Mouse (Mus musculus) left cerebral cortex, postnatal 14 days (tissue): ENCODE results near the gene Hoxc13. TPM values are rescaled to one million over a fixed set of nuclear protein-coding genes. Genes with fewer than 3 reads are reported as not detected.

ENCODE experiments used
- DNase-seq, 2 experiments: peaks; one replicate each; pipeline ENCODE4 v3.0.0; 2021 to 2022; ENCODE audit warnings: low spot score in 2 of 2, mixed read lengths in 1 of 2
- intact Hi-C: fragments of 180-260 bp; cut with DNase I; formaldehyde crosslinking; loops from one replicate; pipeline ENCODE4 v1.15.1; 2025
- long read RNA-seq, 2 experiments: library from polyadenylated mRNA; stranded (forward); transcript quantifications; one replicate each; pipeline ENCODE4 v2.0.0; 2021
- total RNA-seq, 2 experiments: library from RNA; stranded (reverse); gene quantifications; 2 replicates each; pipeline ENCODE4 v1.2.3; 2021

Hoxc13 gene
- total RNA-seq = not detected
- long read RNA-seq, experiment 1 = 0 reads
- long read RNA-seq, experiment 2 = 0 reads

GRCm38 (mm10) chr15:102921053-102922011 is at the start of gene Hoxc13:
Hoxc13 (plus strand) TSS chr15:102921103.
- intact Hi-C loops = no loop called here

DNA sequence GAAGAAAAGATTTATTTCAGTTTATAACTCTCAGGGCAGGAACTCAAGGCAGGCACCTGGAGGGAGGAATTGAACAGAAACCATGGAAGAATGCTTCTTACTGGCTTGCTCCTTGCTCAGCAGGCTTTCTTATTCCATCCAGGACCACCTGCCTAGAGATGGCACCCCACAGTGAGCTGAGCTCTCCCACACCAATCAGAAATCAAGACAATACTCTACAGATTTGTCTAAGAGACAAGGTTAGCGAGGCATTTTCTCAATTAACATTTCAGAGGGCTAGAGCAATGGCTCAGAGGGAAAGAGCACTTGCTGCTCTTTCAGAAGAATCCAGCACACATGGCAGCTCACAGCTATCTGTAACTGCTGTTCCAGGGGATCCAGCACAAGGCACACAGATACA is 35.1 kb upstream of the Hoxc13 start:
- intact Hi-C loops = no loop called here
- DNase-seq = no peak

More at GRCm38 (mm10) chr15:102921053-102922011, at the start of gene Hoxc13:
- no peak for DNase-seq

DNA sequence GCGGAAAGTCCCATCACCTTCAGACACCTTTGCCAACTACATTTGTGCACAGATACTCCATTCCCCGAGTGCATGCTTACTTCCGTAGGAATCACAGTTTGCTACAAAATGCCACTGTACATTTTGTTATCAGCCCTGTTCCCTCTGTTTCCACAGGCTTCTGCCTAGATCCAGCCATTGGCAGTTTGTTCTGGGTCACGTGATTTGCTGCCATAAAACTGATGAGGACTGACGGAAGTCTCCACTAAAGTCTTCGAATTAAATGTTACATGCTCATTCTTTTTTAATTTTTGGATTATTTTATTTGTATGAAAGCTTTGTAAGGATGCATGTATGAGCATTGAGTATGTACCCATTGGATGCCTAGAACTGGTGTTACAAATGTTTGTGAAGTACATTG is 25.8 kb upstream of the Hoxc13 start:
- no peak for DNase-seq
- intact Hi-C loops = loop anchor here (10.0 kb wide), 1 partner anchor 130 kb away; no protein-coding TSS in a partner anchor

GRCm38 (mm10) chr15:102904946-102905345 is 16.0 kb upstream of the Hoxc13 start:
- no peak for DNase-seq
- intact Hi-C loops = no loop called here

GRCm38 (mm10) chr15:102909536-102909935 is 11.4 kb upstream of the Hoxc13 start:
- no peak for DNase-seq
- intact Hi-C loops = no loop called here

DNA sequence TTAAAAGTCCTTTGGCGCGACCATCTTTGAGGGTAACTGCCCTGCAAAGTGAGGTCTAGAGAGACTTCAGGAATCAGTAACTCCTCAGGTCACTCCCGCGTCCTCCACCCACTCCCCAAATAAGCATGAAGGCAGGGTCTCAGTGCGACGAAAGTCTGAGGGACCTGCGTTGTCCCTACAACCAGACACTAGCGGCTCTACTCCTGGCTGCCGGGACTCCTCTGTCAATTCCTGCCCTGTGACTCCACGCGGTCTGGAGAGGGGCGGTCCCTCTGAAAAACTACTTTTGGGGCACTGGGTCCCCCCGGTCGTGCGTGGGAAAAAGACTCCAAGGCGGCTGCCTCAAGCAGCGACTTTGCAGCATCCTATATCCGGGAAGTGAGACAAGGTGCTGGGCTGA is 10.9 kb upstream of the Hoxc13 start:
- DNase-seq = no peak
- intact Hi-C loops = no loop called here

DNA sequence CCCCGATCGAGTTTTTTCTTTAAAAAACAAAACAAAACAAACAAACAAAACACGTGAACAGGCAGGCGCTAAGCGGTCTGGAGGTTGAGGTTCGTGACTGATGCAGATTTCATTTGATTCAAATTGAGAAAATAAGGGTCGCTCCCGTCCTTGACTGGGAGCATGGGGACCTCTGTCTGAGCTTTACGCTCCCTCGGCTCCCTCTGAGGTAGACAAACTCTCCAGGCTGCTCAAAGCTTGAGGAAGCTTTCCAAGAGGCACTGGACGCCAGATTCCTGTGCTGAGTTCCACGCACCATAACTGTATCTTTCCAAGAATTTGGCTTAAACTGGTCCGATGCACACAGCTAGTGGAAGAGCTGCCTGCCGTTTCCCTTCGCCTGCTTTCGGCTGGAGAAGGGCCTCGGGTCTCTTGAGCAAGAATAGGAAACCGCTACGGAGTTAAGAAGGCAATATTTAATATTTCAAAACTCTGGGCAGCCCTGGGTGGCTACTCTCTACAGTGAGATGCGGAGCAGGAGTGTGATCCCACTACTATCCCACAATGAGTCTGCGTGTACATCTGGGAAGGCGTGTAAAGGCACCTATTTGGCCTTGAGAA is 10.3 kb upstream of the Hoxc13 start:
- no peak for DNase-seq
- intact Hi-C loops = no loop called here

DNA sequence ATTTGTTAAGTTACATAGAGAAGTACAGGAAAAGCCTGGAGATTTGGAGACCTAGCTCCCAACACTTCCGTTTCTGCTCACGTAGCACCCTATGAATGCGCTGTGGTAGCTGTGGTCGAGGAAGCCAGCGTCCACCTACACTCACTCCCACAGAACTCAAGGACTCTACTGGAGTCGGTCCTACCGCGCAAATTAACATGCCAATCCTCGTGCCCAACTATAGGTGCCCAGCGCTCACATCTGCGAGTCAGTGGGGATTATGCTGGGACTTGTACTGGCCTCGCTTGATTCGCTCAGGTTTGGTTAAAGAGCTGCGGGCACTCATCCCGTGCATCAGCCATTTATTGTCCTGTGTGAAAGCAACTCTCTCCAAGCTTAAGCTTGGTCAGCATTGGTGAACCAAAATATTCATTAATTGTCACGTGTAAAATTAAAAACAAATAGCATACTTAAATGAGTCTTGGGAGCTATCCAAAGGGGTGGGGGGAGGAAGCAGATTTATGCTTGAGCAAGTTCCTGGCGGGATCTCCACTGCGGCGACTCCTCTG is 7.8 kb upstream of the Hoxc13 start:
- DNase-seq = no peak
- intact Hi-C loops = no loop called here

DNA sequence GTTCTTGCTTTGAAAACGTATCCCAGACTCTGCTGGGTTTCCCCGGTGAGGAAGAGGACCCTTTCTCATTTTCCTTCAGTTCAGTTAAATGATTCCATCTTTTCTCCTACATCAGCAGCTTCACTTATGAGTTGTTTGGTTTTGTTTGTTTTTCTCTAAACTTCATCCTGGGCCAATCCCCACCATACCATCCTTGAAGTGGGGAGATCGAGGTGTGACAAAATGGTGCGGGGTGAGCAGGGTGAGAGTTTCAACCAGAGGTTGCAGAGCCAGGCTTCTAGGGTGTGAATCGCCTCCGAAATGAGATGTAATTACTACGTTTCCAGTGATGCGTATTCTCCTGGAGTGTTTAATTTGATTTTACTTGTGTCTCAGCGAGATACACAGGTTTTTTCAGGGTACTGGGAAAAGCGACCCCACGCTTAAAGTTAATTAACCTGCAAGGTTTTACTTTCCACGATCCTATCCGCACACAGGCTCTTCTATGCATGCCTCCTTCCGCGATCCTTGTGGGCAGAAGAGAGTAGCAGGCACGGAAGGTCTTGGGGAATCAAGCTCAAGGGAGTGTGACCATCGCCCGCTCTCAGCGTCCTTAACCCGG is 2.8 kb upstream of the Hoxc13 start:
- no peak for DNase-seq
- intact Hi-C loops = no loop called here

GRCm38 (mm10) chr15:102918611-102919265 is 2.2 kb upstream of the Hoxc13 start:
- intact Hi-C loops = no loop called here
- DNase-seq = no peak

GRCm38 (mm10) chr15:102919336-102920180 is 1.3 kb upstream of the Hoxc13 start:
- intact Hi-C loops = no loop called here

GRCm38 (mm10) chr15:102920619-102921018 is 284 bp upstream of the Hoxc13 start:
- no peak for DNase-seq
- intact Hi-C loops = no loop called here

More at GRCm38 (mm10) chr15:102919336-102920180, 1.3 kb upstream of the Hoxc13 start:
- no peak for DNase-seq

DNA sequence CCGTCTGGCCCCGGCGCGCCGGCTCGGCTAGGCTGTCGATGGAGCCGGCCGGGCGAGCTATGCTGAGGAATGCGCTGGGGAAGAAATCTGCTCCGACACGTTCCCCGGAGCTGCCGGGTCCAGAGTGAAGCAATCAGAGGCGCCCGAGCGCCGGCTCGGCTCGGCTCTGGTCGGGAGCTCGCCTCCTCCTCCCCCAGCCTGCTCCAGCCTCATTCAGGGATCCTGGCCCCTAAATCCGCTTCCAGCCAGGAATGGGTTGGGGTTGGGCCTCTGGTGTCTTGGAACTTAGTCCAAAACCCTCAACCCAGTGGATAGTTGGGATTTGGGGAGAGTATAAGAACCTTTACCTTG is 1.1 kb downstream of the Hoxc13 start:
- intact Hi-C loops = no loop called here
- no peak for DNase-seq

DNA sequence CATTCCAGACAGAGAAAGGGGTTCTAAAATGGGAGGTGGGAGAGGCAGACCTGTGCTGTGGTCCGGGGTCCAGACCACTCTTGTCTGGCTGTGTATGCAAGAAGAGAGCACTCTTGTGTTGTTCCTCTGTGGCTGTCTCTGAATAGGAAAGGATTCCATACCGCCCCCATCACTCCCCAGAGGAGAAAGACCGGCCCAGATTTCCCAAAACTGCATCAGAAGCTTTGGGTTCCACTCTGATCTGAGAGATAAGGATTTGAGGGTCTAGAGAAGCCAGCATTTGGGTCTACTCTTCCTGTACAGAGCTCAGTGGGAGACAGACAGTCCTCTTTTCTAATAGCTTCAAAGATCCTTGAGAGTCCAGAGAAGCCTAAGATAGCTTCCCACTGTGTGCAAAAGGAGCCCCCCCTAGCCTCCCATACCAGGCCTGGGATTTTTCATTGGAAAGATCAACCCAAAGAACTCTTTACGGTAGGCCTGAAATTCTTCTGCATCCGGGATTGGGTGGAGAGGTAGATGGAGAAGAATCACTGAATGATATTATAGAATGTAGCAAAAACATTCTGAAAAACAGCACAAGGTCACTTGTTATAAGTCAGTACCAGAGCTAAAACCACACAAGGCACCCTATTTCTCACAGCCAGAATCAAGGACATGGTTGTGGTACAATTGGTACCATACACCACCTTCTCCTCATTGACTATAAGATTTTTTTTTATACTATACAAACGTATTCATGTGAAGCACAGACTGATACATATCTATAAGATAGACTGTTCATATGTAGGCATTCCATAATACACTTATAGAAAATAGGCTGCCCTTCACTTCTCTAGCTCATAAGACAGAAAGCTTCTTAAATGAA is 2.0 kb downstream of the Hoxc13 start:
- intact Hi-C loops = no loop called here
- DNase-seq = no peak

- intact Hi-C loops = no loop called here
Measured at GRCm38 (mm10) chr15:102927032-102927645, 6.2 kb downstream of the Hoxc13 start.

GRCm38 (mm10) chr15:102931706-102932358 is 10.9 kb downstream of the Hoxc13 start:
- intact Hi-C loops = no loop called here
- no peak for DNase-seq

More at GRCm38 (mm10) chr15:102927032-102927645, 6.2 kb downstream of the Hoxc13 start:
- DNase-seq = no peak

- intact Hi-C loops = no loop called here
- no peak for DNase-seq
Measured at GRCm38 (mm10) chr15:102934438-102934837, 13.5 kb downstream of the Hoxc13 start.
